Mouse (Mus musculus) monocyte, adult 5-6 weeks (primary cell): ENCODE results near the gene Hps6. TPM values are rescaled to one million over a fixed set of nuclear protein-coding genes. Genes with fewer than 3 reads are reported as not detected.

Experiments
- ATAC-seq: fragments of 153-309, 156-312 bp; replicated peaks from 2 replicates; pipeline ENCODE4 v1.8.0; 2017; ENCODE audit warnings: mild to moderate bottlenecking; ENCODE audit not compliant: low TSS enrichment, insufficient number of reproducible peaks, severe bottlenecking, poor library complexity, low FRiP score
- total RNA-seq: library from RNA; stranded (forward); fragments of 200-1000, 200-491, 200-594 nt; gene quantifications from 3 replicates; pipeline ENCODE4 v1.2.3, GENCODE M21; 2017

The Hps6 gene
- total RNA-seq, 1 experiment from 2014 or later: 6.0 TPM

DNA sequence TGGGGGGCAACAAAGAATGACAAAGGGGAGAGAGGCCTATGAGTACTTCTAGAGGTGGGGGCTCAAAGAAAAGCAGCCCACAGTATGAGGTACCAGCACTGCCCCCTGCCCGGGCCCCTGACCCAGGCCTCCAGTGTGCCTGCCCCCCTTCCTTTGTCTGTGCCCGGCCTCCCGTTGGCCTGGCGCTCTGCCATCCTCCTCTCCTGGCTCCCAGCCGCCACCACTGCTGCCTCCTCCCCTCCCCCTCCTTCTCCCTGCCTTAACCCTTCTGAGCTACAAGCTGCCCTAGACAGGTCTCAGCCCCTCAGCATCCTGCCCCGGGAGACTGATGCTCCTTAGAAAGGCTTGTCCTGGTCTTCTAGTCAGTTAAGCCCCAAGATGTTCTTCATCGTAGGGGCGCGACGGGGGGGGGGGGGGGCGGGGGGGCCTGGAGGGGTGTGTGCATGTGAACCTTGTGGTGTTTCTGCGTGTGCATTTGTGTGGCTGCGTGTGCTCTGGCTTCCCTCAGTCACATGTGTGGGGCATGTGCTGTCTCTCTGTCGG, 38.7 kb downstream of the Hps6 start:
- ATAC-seq: no peak

- ATAC-seq: no peak
Observed at GRCm38 (mm10) chr19:46042476-46043011, 39.2 kb downstream of the Hps6 start.

- ATAC-seq: no peak
Observed at GRCm38 (mm10) chr19:46043380-46043779, 40.1 kb downstream of the Hps6 start.

- ATAC-seq: no peak
Observed at GRCm38 (mm10) chr19:46044271-46044992, 41.1 kb downstream of the Hps6 start, which contains the start of gene Pprc1. Gene Pprc1 (plus strand): TSS chr19:46044886.

- peak; percentile 62 for ATAC-seq
Observed at GRCm38 (mm10) chr19:46044993-46045695, 41.8 kb downstream of the Hps6 start, which contains the start of gene Ldb1. Gene Ldb1 (minus strand): TSS chr19:46045214.

DNA sequence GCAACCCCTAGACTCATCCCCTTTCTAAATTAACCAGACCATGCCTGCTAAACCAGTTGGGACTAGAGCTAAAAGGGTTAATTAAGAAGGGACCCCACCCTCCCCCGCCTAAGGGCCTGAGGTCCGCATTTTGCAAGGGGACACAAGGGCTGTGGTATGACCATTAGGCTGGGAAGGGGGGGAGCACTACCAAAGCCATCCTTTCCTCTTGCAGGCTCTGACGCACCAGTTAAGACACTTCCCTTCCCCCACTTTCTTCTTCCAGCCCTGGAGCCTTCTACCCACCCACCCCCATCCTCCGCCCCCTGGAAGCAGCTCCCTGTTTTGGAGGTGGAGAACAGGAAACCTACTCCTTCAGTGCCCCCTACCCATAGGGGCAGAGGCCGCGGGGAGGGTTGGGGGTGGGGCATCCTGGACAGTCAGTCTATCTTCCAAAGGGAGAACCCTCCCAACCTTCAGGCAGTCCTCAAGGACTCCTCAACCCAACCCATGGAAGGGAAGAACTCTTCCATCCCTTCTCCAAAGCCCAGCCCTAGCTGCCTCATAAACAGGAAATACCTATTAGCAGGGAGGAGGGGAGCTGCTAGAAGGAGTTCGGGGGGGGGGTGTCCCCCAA, 42.5 kb downstream of the Hps6 start:
- ATAC-seq: no peak

- ATAC-seq: no peak
Observed at GRCm38 (mm10) chr19:46046621-46047025, 43.3 kb downstream of the Hps6 start.

GRCm38 (mm10) chr19:46047426-46047825, 44.1 kb downstream of the Hps6 start:
- no peak for ATAC-seq

DNA sequence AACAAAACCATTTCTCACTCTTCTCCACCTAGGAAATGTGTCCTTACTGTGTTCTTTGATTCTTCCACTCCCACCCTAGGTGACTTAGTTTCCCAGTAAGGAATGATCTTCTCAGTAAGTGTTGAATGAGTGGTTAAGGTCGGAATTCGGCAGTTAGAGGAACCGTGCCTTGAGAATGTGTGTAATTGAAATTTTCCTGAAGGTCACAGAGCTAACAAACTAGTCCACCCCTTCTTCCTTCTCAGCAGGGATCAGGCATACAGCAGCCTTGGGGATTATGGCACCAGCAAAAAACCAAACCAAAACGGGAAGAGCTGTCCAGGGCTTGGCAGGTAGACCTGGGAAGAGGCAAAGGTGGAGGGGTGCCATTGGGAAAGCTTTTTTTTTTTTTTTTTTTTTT, 45.8 kb downstream of the Hps6 start:
- ATAC-seq: no peak

DNA sequence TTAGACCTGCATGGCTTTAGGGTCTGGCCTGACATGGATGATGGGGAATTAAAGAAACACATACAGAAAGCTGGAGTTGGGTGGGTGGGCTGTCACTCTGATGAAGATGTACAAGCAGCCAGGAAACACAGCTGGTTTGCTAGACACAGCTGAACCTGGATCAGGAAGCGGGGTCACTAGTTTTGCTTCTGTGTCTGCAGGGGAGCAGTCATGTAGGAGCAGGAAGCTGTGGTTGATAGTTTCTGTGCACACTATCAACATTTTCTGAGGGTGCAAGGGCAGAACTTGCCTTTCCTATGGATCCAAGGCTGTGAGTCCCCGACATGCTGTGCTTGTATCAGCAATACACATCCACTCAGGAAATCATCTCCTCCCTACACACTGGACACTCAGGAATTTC, 47.2 kb downstream of the Hps6 start:
- no peak for ATAC-seq

Other genes starting within 250 kb of the Hps6 start
- 301 to 380 TPM (median 322 TPM) in 3 replicates for gene Mgea5, start 219.7 kb upstream of the Hps6 start, total RNA-seq
- gene Kcnip2, start 187.4 kb upstream of the Hps6 start, total RNA-seq: not detected in 3 replicates
- gene Armh3, start 5.0 kb upstream of the Hps6 start, total RNA-seq: 7.5 to 16.0 TPM (median 11.5 TPM) in 3 replicates
- 4.4 to 21.4 TPM (median 6.6 TPM) in 3 replicates for gene Pprc1, start 41.4 kb downstream of the Hps6 start, total RNA-seq
- gene Ldb1, start 41.7 kb downstream of the Hps6 start, total RNA-seq: 90.1 to 143 TPM (median 108 TPM) in 3 replicates
- gene Nolc1, start 72.4 kb downstream of the Hps6 start, total RNA-seq: 30.2 to 54.5 TPM (median 30.5 TPM) in 3 replicates
- gene Elovl3, start 128.4 kb downstream of the Hps6 start, total RNA-seq: not detected in 3 replicates
- gene Pitx3, start 144.8 kb downstream of the Hps6 start, total RNA-seq: not detected in 3 replicates
- 41.0 to 56.7 TPM (median 55.5 TPM) in 3 replicates for gene Gbf1, start 149.0 kb downstream of the Hps6 start, total RNA-seq